Mouse (Mus musculus): Measurements from ENCODE around the gene Fmo1. TPM values are rescaled to one million over a fixed set of nuclear protein-coding genes. Genes with fewer than 3 reads are reported as not detected.
"Not testable (repeated sequence)": the region's sequence is repeated elsewhere in the genome, so short reads cannot be mapped to it uniquely, and the experiment has no call there.

Fmo1 gene
- total RNA-seq, 2 experiments from 2014 or later = 13.1 to 17.0 TPM

DNA sequence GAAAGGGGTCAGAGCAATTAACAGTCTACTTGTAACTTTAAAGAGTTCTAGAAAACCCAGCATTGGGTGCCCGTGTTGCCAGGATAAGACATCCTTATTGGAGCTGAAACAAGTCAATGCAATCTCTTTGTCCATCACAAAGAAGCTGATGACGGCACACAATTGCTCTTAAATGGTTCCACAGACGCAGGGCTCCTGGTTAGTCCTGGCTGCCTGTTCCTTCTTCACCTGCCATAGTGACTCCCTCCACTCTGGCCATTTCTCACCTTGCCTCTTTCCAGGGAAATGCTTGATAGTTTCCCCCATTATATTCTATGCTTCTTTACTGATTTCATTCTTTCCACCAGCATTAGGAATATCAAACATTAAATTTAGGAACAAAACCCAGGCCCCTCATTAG is 57.9 kb downstream of the Fmo1 start:
- intact Hi-C loops (cut with DNase I) = no loop called here

DNA sequence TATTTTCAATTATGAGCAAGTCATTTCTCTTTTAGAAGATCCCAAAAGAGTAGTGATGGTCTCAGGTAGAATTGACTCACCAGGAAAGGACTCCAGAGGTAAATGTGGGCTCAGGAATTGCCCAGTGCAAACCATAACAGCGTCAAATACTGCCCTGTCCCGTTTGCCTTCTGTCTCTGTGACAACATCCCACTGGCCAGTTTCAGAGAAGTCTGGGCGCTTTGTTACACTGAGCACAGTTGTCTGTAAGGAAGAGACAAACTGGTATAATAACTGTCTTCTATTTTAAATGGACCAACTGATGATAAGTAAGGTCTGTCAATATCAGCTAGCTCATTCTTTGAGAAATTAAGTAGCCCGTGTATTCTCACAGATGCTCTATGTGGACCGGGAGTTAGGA is 59.0 kb downstream of the Fmo1 start:
- DNase-seq = no peak
- intact Hi-C loops (cut with DNase I) = no loop called here

More for the DNA sequence above, 57.9 kb downstream of the Fmo1 start:
- no peak for DNase-seq

DNA sequence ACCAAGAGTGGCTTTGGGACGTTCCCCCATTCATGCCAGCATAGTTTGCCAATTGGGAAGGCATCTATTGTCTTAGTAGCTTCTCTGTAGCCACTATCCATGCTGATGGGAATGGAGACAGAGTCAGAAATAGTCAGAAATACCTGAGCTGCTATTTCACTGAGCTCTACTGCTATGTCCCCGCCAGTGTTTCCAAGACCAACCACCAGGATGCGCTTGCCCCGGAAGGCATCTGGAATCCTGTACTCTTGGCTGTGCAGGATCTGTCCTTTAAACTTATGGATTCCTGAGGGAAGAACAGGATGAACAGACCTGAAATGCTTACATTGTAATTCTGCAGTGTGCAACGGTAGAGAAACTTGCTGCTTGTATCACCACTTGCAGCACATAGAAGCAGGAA is 61.4 kb downstream of the Fmo1 start:
- intact Hi-C loops (cut with DNase I) = no loop called here
- no peak for DNase-seq

DNA sequence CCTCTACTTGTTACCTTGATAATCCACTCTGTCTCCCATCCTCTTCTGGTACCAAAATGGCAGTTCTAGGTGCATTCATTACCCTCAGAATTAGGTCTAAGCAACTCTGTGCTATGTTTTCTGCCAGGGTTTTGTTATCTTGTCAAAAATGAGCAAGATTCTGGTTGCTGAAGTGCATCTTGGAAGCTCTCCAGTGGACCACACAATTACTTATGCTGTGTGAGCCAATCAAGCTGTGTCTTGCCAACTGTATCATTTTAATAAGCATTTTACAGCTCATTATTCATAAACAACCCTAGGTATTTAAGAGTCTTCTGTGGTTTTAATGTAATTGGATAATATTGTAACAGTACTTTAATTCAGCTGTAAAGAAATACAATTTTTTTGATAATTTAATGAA is 70.0 kb downstream of the Fmo1 start:
- DNase-seq = no peak
- intact Hi-C loops (cut with DNase I) = no loop called here

DNA sequence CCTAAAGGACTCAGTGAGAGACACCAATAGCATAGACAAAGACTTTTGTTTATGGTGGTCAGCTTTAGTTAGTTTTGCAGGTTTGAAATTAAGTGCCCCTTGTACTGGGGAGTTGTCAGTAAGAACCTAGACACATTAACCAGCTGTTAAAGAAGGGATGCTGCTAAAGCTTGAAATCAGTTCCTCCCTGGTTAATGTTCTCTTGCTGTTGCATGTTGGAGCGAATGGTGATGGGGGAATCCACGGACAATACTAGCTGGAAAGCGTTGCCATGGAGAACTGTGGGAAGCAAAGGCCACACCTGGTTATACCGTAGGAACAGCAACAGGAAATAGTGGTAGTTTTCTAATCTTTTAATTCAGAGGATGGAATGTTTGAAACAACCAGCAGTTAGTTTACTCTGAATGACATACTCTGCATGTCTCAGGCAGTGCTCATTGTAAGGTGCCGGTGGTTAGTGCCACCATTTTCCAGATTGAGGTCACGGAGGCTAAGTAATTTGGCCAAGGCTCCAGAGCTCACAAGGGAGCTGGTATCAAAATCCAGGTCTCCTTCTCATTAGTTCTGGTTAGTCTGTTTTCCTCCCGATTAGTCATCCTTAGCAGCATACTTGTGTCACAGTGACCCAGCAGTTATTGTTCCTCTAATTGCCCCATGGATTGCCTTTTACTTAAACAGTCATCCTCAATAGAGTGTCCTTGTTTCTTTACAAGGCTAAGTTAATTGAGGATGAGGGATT is 73.9 kb downstream of the Fmo1 start:
- intact Hi-C loops (cut with DNase I) = no loop called here
- DNase-seq = no peak

DNA sequence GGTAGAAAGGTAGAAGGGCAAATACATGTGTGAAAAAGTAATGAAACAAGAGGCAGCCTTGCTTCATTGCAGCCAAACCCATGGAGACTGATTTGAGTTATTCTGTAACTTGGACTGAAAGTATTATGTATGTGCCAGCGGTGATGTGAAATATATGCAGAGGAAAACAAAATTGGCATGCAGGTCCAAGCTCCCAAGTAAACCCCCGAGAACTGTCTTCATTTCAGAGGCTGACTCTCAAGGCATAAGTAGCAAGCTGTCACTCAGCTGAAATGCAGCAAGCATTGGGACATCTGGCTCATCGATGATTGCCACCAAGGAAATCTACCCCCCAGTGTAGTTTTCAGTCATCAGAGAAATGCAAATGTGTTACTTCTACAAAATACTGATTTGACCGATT is 81.2 kb downstream of the Fmo1 start:
- DNase-seq = no peak
- intact Hi-C loops (cut with DNase I) = no loop called here

DNA sequence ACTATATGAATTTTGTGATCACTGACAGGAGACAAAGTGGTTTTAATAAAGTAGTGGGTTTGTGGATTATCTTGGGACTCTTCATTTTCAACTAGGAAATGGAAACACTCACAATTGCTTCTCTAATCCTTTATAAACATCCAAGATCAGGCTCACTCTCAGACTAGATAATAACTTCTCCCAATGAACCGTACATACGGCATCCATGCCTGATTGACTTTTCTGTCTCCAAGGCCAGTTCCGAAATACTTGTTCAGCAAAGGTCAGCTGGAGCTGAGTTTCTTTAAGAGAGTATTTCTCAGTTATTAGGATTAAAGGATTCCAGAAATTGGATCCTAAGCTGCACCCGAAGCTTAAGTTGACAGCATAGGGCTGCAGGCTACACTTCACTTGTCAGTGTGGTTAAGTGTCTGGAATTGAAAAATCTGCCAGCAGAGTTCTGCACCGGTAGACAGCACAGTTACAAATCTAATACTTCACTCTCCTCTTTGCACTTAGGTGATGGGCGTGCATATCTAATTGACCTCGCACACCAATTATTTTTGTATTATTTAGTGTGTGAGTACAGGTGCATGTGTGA is 82.7 kb downstream of the Fmo1 start:
- DNase-seq = no peak
- intact Hi-C loops (cut with DNase I) = no loop called here

DNA sequence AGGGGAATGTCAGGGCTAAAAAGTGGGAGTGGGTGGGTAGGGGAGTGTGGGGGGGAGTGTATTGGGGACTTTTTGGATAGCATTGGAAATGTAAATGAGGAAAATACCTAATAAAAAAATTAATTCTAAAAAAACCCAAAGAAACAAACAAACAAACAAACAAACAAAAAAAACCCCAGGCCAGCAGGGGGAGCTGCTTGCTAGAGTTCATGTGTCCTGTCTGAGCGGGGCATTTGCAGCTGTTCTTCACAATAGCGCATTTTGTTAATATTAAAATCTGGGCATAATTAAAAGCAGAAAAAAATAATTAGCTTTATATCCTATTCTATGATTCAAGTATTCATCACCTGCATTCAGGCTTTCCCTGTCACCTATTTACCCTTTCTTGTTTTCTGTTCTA is 85.4 kb downstream of the Fmo1 start:
- intact Hi-C loops (cut with DNase I); DNase-seq: not testable (repeated sequence)

Other genes with a start within 250 kb of the Fmo1 start
- gene Myoc, start 227.5 kb downstream of the Fmo1 start, total RNA-seq (2021) = 10 to 100 TPM; 23.4 to 24.2 TPM
- gene Myocos, start 208.4 kb downstream of the Fmo1 start, total RNA-seq (2021) = not detected
- gene Prrc2c, start 126.1 kb downstream of the Fmo1 start, total RNA-seq (2021) = 10 to 100 TPM; 43.9 to 55.3 TPM
- gene Fmo4, start 52.6 kb downstream of the Fmo1 start, total RNA-seq (2021) = under 1 TPM; 0.12 to 0.41 TPM
- 10 to 100 TPM; 13.4 to 15.1 TPM for gene Fmo2, start 32.1 kb upstream of the Fmo1 start, total RNA-seq (2021)
- gene Fmo6, start 70.9 kb upstream of the Fmo1 start, total RNA-seq (2021) = not detected
- gene Fmo3, start 117.9 kb upstream of the Fmo1 start, total RNA-seq (2021) = not detected
- gene Mroh9, start 219.1 kb upstream of the Fmo1 start, total RNA-seq (2021) = not detected